Mouse (Mus musculus): ENCODE data around the gene Tmem30c. TPM values are rescaled to one million over a fixed set of nuclear protein-coding genes. Genes with fewer than 3 reads are reported as not detected.

The Tmem30c gene
- total RNA-seq, 2 experiments from 2014 or later, result not detected

DNA sequence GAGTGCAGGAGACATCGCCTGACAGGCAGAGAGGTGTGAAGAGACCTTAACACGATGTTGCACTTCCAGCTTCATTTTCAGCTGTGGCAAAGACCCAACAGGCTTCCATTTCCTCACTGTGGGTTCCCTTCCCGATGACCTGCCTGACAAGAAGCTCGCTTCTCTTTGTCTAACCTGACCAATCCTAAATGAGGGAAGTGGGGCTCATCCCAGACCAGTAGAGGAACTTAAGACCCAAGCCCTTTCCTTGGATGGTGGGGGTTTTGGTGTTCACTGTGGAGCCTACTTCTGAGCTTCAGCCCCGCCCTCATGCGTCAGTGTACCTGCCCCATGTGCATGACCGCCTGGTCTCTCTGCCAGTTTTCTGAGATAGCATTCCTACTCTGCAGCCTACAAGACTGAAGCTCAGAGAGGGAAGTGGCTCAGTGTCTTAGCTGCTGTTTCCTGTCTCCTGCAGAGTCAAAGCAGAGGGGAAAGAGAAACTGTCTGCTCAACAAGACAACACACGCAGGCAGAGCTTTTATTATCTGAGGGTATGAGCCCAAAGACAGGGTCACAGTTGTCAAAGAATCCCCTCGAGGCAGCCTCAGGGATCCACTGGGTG, 8.9 kb upstream of the Tmem30c start:
- DNase-seq, result no peak

DNA sequence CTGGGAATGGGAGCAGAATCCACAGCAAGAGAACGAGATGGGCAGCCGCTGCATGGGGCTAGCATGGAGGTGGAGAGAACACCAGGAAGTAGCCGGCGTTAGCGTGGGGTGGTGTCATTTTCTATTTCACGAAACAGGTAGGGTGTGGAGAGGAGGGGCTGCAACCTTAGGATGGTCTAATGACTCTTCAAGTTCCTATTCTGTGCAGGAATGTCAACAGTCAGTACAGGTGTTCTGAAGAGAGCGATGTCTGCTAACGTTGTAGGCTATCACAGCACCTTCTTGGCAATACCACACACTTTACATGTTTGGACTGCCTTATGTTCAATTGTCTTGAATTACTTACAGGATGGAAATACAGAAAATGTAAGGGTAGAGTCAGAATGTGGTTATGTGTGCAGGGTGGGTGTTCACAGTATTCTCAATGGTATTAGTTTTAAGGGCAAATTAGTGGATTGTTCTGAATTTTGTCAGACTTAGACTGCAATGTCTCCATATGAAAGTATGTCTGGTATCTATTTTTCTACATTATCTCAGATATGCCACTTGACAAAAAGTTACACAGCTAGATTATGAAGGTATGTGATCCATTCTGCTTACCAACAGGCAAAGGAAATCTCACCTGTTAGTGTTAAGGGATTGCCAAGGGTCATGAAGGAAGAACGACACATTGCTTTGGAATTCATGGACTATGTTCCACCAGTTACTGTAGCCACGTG, 2.7 kb upstream of the Tmem30c start:
- intact Hi-C loops (cut with DNase I), result no loop called here

More for the DNA sequence above, 8.9 kb upstream of the Tmem30c start:
- intact Hi-C loops (cut with DNase I), result loop anchor here (2.0 kb wide), 1 partner anchor 45 kb away; no protein-coding TSS in a partner anchor

DNA sequence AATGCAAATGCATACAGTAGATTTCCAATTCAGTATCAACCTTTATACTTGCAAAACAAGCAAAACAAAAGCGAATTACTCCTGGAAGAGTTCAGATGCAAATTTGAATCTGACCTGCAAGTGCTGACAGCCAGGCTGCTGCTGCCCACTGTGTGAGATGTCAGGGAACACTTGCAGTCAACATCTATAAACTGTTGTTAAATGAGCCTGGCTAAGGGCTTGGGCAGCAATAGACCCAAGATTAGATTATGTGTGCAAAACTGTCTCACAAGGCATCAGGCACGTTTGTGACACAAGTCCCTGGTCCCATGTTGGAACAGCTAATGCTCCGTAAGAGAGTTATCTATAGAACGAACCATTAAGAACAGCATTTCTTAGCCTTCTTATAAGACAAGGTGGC, 369 bp downstream of the Tmem30c start:
- intact Hi-C loops (cut with DNase I), result no loop called here
- DNase-seq, result no peak

More for the DNA sequence above, 2.7 kb upstream of the Tmem30c start:
- DNase-seq, result no peak

DNA sequence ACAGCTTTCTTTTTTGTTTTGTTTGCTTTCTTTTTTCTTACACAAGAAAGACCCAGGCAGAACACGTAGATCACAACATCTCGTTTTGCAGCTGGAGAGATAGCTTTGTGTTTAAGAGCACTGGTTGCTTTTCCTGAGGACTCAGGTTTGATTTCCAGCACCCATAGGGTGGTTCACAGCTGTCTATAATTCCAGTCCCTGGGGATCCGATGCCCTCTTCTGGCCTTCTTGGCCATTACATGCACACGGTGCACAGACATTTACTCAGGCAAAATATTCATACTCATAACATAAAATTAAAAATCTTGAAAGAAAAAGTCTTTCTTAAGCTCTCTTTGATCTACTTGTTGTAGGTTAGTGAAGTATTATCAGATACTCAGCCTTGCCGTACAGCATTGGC, 969 bp downstream of the Tmem30c start:
- intact Hi-C loops (cut with DNase I), result no loop called here
- no peak for DNase-seq

DNA sequence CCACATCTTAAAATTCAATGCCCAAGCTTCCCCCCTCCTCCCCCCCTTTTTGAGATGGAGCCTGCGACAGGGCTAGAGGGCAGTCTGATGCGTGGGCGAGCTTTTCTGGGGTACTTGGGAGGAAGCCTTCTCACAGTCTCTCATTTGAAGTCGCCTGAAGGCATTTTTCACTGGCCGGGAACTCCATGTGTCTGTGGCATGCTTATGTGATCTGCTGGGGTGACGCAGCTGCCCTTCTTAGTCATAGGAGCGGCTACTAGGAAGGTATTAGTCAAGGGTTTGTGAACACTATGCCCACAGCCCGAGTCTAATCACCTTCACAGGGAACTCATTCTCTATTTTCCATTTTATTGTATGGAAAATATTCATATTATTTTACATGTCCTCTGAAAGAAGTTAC, 11.2 kb downstream of the Tmem30c start:
- intact Hi-C loops (cut with DNase I), result no loop called here
- DNase-seq, result no peak

DNA sequence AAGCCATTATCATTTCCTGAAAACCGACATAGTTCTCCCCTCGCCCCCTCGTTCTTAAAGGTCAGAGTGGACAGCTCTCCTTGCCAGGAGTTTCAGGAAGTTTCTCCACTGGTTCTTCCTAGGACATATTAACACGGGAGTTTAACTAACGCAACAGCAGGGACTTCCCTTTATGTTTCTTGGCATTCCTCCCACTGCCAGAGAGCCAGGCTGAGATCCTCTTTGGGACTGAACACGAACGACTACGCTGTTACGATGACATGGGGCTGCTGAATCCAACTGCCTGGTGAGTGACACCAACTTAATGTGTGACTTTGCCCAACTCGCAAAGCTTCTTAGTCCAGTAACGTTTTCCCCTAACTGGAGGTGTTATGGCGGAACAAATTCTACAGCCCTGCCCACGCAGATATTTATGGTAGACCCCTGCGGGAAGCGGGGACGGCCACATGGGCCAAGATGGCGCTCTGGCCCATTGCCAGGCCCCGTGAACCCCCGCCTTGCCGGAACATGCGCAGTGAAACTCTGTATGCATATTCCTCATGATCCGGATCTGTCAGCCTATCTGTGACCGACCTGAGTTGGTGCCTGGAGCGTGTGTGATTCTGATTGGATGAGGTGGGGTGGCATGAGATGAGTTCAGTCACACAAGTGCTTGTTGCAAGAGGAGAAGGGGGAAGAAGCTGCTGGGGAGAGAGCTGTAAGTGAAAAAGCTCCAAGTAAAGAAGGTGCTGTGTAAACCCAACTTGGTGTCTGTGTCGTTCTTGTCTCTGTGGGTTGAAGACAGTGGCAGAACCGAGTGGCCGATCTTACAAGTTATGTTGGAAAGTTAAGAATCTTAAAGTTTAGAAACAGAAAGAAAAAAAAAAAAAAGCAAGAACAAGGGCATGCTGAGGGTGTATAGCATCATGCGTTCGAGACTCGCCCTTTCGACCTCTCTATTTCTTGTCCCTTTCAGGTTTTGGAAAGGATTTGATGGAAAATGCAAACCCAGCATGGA, 12.1 kb downstream of the Tmem30c start:
- intact Hi-C loops (cut with DNase I), result no loop called here
- no peak for DNase-seq

DNA sequence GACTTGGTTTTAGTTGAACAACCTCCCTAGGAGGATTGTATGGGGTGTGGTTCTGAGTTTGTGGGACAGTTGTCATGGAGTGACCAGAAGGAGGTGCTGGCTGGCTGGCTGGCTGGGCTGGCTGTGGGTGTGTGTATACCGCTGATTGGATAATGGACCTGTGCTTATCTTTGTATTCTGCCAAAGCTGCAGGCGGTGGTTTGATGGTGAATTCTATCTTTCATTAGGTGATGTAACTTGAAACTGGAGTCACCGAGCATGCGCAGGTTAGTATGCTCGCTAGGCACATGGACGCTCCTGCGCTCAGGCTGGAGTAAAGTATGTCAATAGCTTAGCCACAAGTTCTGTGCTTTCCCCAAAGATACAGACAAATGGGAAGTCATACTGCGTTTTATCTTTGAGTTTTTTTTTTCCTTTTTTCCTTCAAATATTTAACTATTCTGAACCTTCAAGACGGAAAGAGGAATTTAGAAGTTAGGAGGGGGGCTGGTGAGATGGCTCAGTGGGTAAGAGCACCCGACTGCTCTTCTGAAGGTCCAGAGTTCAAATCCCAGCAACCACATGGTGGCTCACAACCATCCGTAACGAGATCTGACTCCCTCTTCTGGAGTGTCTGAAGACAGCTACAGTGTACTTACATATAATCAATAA, 13.6 kb downstream of the Tmem30c start:
- no peak for DNase-seq
- intact Hi-C loops (cut with DNase I), result no loop called here

DNA sequence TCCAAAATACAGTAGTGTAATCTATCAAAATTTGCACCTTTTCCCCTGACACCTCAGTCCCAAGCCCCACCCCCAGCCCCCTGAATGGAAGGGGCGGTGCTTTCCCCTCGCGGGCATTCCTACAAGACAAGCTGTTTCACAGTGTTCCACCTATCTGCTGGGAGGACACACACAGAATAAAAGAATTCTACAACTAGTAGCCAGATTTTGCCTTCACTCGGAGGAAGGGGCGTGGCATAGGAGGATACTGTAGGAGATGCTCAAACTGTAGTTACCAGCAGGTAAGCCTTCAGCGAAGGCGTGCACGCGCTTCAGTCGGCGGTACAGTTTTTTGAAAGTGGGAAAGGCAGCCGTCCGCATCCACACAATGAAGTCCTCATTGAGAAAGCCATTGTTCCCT, 22.9 kb downstream of the Tmem30c start:
- intact Hi-C loops (cut with DNase I), result no loop called here
- no peak for DNase-seq

DNA sequence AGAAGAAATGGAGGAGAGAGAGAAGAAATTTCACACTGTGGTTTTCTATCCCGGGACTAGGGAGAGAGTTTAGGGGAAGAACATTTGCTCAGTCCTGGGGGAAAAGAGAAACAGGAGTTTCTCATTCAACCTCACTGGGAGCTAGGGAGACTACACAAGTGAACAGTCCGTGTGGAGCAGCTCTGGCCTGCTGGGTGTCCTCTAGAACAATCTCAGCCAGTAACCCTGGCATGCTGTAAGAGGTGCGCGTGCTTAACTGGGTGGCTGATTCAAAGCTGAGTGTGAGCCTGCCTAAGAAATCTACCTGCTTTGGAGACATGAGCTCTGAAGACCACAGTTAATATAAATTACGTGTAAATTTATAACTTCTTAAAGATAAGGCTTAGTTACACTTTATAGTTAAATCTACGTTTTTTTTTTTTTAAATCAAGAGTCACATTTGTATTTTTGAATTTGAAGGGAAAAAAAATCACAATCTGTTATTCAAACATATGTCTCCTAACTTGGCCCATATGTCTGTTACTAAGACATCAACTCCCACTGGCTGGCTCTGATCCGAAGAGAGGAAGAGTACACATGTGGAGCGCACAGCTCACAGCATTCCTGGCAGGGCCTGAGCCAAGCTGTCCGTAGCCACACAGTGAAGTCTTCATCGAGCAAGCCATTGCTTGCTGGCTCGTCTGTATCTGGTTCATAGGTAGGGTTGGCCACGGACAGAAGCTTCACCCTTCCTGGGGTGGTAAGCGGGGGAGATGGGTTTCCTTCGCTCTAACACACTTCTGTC, 24.4 kb downstream of the Tmem30c start:
- intact Hi-C loops (cut with DNase I), result no loop called here
- no peak for DNase-seq

DNA sequence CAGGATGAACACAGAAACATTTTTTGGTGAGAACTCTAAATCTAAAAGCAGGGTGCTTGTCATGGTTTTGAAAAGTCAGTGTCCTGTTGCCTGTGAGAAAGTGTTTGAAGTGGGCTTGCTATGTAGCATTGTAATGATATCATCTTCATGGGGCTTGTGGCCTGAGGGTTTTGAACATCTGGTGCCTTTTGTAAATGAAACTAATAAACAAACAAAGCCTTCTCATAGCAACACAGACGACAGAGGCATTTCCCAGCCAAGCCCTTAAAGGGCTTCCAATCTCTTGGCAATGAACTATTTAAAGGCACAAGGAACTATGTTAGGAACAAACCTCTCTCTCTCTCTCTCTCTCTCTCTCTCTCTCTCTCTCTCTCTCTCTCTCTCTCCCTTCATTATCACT, 25.6 kb downstream of the Tmem30c start:
- intact Hi-C loops (cut with DNase I), result no loop called here
- DNase-seq, result peak; percentile 48 to 57

DNA sequence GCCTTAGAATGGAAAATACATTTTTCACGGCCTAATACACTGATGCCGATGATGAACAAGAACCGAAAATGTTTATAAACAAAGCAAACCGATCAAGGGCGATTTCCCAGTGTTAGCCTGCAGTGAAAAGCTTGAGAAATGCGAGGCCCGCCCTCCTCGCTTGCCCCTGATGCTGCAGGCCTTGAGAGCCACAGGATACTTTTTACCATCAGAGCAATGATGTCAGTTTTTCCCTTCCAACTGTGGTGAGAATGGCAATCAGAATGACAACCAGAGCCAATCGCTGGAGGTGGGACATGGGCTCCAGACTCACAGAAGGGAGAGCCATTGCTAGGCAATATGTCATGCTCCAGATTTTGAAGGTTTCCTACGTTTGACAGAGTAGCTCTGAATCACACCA, 32.5 kb downstream of the Tmem30c start:
- intact Hi-C loops (cut with DNase I), result no loop called here
- DNase-seq, result no peak

DNA sequence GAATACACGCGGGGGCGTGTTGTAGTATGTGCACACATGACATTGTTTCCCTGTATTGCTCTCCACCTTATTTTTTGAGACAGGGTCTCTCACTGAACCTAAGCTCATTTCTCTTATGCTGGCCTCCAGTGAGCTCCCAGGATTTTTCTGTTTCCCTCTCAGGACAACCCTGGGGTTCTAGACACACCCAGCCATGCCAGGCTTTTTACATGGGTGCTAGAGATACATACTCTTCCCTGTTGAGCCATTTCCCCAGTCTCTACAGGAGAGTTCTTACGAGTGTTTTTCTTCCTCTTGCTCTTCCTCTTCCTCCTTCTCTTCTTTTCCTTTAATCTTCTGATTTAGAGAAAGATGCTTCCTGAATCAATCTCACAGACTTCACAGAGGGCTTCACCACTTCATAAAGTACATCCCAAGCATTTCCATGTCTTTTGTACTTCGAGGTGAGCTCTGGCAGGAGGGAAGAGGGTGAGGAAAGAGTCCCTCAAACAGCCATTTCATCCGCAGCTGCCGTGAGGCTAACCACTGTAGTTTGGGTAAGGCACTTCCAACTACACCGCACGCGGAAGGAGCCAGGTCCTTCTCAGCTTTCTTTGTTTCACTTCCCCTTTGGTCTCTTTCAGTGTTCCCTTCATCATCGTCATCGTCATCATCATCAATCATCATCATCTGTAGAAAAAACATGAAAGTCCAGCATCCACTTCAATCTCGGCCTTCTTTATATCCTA, 33.1 kb downstream of the Tmem30c start:
- DNase-seq, result no peak
- intact Hi-C loops (cut with DNase I), result no loop called here

DNA sequence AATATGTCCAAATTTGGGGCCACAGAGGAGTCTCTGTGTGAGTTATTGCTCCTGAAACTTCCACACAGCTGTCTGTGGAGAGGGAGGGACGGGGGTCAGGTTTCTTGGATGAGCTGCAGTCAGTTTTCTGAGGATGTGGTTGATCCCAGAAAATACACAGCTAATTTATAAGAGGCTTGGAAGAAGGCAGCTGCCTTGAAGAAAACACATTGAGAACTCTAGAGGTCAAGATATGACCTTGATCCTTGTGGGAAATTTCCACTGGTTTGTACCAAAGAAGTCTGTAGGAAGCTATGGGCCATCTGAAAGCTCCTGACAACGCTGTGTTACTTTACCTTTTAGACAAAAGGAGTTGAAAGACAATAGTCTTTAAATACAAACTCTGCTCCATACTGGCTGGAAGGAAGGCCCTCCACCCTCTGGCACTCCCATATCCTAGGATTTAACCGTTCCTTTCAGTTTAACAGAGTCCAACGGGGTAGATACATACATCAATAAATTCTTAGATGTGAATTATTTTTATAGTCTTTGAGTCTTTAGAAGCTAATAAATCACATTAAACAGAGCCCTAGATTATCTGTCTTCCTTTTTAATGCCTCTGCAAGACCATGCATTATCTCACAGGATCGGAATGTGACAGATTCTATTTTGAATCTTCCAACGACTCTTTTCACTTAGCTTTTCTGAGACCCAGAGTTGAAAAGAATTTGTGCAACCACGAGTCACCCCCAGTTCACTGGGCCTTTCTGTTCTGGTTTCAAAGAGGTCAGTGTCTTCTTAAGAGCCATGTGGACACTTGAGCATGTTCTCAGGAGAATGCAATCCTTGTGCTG, 40.9 kb downstream of the Tmem30c start:
- no peak for DNase-seq
- intact Hi-C loops (cut with DNase I), result no loop called here

DNA sequence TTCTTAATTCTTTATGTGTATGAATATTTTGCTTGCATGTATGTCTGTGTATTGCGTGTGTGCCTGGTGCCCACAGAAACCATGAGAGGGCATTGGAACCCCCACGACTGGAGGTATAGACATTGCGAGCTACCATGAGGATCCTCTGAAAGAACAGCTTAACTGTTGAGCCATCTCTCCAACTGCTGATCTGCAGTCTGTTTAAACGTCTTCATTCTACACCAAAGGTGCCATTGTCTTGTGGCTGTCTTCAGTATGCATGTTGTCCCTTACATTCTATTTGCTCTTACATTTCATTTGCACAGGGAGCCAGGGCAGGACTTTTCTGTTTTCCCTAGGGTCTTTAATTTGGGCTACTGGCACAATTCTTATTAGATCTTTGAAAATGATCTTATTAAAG, 41.7 kb downstream of the Tmem30c start:
- DNase-seq, result no peak
- intact Hi-C loops (cut with DNase I), result no loop called here

DNA sequence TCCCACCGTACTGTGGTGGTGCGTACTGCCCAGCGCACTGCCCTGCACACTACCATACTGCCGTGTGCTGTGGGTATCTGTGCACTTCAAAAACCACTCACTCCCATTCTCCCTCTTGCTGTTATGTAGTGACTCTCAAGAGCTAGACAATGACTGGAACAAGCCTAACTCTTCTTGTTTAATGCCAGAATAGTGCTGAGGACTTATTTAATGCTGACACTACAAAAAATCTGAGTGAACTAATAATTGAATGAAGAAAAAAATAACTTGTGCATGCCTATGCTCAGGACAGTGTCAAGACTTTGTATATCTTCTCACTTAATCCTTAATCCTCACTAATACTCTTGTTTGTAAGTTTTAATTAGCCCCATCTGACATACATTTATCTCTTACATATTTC, 45.2 kb downstream of the Tmem30c start:
- intact Hi-C loops (cut with DNase I), result no loop called here
- DNase-seq, result no peak

DNA sequence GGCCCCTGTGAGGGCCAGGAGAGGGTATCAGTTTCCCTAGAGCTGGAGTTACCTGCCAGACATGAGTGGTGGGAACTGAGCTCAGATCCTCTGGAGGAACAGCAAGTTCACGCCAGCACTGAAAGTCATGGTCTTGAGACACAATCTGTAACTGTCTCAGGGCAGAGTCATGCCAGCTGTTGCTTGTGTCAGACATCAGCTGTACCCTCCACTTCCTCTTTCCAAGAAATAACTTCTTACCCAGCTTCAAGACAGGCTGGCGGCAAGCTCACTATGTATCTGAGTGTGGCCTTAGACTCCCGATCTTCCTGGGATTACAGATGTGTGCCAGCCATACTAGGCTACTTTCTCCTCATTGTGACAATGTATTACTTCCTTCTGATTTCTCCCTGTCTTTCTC, 46.1 kb downstream of the Tmem30c start:
- intact Hi-C loops (cut with DNase I), result no loop called here
- DNase-seq, result no peak

DNA sequence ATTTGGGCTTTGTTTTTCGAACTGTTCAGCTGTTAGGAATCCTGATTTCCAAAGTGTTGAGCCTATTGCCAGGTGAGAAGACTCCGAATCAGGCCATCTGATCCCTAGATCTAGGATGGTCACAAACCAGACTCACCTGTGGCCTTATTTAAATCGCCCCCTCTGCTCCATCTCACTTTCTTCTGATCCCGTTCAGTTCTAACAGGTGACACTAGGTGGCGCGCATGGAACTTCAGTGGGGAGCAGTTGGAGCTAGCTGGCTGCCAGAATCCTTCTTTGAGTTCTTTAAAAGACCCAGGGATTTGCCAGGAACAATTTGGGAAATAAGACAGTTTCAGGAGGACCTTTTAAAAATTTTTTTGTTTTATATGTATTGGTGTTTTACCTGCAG, 48.8 kb downstream of the Tmem30c start:
- DNase-seq, result peak; percentile 89 to 90
- intact Hi-C loops (cut with DNase I), result loop anchor here (1.0 kb wide), 2 partner anchors 154 to 336 kb away; no protein-coding TSS in a partner anchor

DNA sequence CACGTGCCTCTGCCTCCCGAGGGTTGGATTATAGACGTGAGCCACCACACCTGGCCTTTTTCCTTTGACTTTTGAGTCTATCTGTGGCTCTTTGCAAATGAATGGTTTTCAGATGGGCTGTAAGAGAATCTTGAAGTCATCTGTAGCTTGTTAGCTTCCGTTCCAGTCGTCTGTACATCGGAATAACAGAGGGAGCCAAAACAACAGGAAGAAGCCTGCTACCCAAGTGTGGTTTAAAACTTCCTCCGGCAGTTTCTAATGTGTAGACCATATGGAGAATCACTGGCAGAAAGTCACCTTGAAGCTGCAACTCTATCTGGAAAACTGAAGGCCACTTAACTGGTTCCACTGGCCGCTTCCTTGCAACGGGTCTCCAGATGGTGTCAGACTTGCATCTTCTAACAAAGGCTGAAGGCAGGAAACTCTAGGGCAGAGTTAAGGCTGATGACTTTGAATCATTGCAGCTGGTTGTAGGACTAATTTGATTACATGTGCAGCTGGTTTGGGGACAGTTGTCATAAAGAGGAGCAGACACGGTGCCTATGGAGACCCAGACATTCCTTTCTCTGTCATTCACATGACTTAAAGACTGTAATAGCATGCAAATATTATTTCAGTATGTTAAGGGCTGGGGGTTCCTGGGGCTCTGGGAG, 49.3 kb downstream of the Tmem30c start:
- intact Hi-C loops (cut with DNase I), result no loop called here
- DNase-seq, result peak; percentile 21 to 46
